Mouse (Mus musculus) cortical plate, adult 2 months (tissue): Measurements from ENCODE around the gene Tmem191c. TPM values are rescaled to one million over a fixed set of nuclear protein-coding genes. Genes with fewer than 3 reads are reported as not detected.

Experiments used
- H3K27ac ChIP-seq: fragments of 200-500 bp; 2 replicates; pipeline ENCODE4 v1.5.1; 2012; ENCODE audit warnings: low read length, control low read depth, inconsistent platforms; ENCODE audit not compliant: insufficient read depth
- H3K4me1 ChIP-seq: fragments of 200-500 bp; 2 replicates; pipeline ENCODE4 v1.6.1; 2011; ENCODE audit warnings: low read length; ENCODE audit not compliant: control insufficient read depth, insufficient read depth
- H3K4me3 ChIP-seq: fragments of 200-500 bp; 2 replicates; pipeline ENCODE4 v1.5.1; 2011; ENCODE audit warnings: mild to moderate bottlenecking, low read length, control low read depth; ENCODE audit not compliant: insufficient read depth
- CTCF ChIP-seq: fragments of 200-500 bp; IDR thresholded peaks from 2 replicates; pipeline ENCODE4 v1.5.1; 2011; ENCODE audit warnings: mild to moderate bottlenecking, control low read depth, low read length; ENCODE audit not compliant: insufficient read depth; ENCODE audit errors: extremely low read depth
- POLR2A ChIP-seq: fragments of 200-500 bp; IDR thresholded peaks from 2 replicates; pipeline ENCODE4 v1.6.1; 2011; ENCODE audit warnings: mild to moderate bottlenecking, low read length, control low read depth; ENCODE audit not compliant: insufficient read depth; ENCODE audit errors: extremely low read depth
- polyA plus RNA-seq: library from polyadenylated mRNA; depleted of rRNA; stranded (reverse); fragments of >200 nt; gene quantifications from 2 replicates; pipeline ENCODE4 v1.2.3, GENCODE M21; 2012

Tmem191c gene
- polyA plus RNA-seq, 1 experiment, result 315 TPM

DNA sequence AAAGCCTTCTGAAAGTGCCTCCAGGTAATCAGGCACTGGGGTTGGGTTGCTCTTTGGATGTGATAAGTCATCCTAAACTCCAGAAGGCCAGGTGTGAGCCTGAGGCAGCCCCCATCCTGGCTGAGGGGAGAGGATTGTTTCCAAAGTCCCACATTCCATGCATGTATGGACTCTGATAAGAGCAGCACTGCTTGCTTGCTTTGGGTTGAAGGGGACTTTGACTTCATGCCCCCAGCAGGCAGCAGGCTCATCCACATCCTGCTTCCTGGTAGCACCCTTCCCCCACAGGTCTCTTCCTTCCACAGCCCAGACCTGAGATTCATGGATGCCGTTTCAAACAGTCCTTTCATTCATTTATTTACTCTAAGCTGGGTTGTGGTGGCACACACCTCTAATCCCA lies 32.1 kb upstream of the Tmem191c start:
- H3K4me1 ChIP-seq, result peaks cover 2% of the 10 kb centered on the region; the same call in 1 of the 2 replicates
- H3K4me3 ChIP-seq, result no peak overlapping the region
- no peak for TF ChIP-seq CTCF
- no peak overlapping the region for H3K27ac ChIP-seq

DNA sequence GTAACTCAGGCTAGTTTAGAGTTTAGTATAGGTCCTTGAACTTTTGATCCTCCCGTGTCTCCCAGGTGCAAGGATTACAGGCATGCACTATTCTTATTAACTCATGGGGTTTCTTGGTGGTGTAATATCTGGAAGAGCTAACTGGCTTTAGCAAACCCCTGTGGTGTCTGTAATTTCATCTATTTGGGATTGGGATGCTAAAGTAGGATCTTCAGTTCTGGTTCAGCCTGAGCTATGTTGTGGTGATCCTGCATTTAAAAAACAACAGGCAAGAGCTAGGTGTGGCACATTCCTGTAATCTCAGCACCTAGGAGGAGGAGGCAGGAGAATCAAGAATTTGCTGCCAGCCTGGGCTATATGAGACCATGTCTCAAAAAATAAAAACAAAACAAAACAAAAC lies 30.9 kb upstream of the Tmem191c start:
- TF ChIP-seq POLR2A (no peak), CTCF (no peak)

DNA sequence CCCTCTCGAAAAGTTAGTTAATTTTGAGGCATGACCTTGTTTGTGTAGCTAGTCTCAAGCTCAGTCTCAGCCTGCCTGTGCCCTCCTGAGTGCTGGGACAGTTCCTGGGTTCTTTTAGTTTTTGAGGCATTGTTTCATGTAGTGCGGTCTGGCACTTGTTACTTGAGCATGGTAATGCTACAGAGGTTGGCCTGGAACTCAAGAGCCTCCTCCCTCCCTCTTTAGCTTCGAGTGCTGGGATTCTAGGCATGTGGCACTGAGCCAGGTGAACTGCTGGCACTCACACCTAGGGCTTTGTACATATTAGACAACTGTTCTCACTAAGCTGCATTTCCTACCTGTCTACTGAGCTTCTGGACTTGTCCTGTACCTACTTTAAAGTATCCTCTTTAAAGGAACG lies 28.1 kb upstream of the Tmem191c start:
- TF ChIP-seq CTCF (no peak), POLR2A (no peak)
- Histone ChIP-seq H3K4me3 (no peak overlapping the region), H3K27ac (no peak overlapping the region), H3K4me1 (no peaks in the 10 kb centered on the region)

More for the DNA sequence above, 30.9 kb upstream of the Tmem191c start:
- Histone ChIP-seq H3K27ac (no peak overlapping the region), H3K4me3 (no peak overlapping the region), H3K4me1 (peaks cover under 1% of the 10 kb centered on the region; the same call in 1 of the 2 replicates)

DNA sequence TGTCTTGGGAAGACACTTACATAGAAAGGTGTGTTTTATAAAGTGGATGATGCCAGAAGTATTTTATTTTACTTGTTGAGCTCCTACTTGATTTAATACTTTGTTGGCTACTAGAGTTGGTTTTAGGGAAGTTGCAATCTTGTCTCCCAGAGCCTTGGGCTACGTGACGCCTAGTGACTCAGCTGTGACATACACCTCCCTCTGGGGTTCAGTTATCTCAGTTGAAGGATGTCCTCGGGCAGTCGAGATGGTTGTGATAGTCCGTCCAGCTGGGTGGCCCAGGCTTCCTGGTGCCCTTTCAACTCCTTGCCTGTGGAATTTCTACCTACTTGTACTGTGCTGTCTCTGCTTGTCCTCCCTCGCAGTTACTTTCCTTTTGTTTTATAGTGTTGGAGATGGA lies 26.7 kb upstream of the Tmem191c start:
- Histone ChIP-seq H3K4me3 (no peak overlapping the region), H3K27ac (no peak overlapping the region), H3K4me1 (no peaks in the 10 kb centered on the region)
- TF ChIP-seq POLR2A (no peak), CTCF (no peak)

DNA sequence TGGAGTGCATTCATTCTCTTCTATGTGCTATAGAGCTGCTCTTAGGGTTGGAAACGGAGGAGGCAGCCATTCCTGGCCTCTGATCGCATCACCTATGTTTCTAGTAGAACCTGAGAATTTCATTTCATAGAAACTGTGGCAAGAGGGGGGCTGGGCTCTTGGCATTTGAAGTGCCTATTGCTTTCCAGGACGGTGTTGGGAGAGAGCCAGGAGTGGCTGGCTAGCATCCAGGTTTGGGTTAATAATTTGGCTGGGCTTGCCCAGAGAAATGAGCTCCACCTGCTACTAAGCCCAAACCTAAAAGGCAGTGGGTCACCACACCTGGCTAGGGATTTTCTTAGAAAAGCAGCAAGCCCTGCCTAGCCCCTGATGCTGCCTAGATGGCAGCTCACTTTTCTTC lies 24.3 kb upstream of the Tmem191c start:
- Histone ChIP-seq H3K4me1 (no peaks in the 10 kb centered on the region), H3K27ac (no peak overlapping the region), H3K4me3 (no peak overlapping the region)
- TF ChIP-seq POLR2A (no peak), CTCF (no peak)

DNA sequence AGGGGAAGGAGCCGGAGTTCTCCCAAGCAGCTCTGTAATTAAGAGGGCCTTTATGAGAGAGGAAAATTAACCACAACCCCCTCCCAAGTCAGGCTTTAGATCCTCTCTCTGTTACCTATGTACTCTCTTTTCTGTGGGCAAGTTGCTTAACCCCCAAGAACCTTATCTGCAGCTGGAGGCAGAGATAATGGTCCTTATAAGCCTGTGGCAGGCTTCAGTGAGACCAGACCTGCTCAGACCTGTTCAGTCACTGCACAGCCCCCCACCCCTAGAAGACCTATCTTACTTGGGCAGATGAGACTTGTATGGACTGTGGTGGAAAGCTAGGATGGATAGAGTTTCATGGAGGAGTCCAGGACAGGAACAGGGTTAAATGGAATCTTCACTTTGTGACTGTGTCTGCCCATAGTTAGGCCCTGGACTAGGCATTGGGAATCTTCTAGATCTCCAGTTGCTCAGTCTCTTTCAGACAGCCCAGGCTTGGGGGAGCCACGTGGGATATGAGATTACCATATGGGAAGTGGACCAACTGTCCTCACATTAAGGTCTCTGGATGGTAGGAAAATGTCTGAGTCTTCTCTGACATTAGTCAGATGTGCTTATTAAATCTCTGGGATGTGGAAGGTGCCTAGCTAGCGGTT lies 23.7 kb upstream of the Tmem191c start:
- Histone ChIP-seq H3K4me3 (no peak overlapping the region), H3K27ac (no peak overlapping the region), H3K4me1 (no peaks in the 10 kb centered on the region)
- TF ChIP-seq CTCF (no peak), POLR2A (no peak)

- Histone ChIP-seq H3K27ac (no peak overlapping the region), H3K4me3 (no peak overlapping the region), H3K4me1 (no peaks in the 10 kb centered on the region)
- TF ChIP-seq POLR2A, result no peak
- TF ChIP-seq CTCF, result no peak
Measured at GRCm38 (mm10) chr16:17252841-17253240, 23.0 kb upstream of the Tmem191c start.

DNA sequence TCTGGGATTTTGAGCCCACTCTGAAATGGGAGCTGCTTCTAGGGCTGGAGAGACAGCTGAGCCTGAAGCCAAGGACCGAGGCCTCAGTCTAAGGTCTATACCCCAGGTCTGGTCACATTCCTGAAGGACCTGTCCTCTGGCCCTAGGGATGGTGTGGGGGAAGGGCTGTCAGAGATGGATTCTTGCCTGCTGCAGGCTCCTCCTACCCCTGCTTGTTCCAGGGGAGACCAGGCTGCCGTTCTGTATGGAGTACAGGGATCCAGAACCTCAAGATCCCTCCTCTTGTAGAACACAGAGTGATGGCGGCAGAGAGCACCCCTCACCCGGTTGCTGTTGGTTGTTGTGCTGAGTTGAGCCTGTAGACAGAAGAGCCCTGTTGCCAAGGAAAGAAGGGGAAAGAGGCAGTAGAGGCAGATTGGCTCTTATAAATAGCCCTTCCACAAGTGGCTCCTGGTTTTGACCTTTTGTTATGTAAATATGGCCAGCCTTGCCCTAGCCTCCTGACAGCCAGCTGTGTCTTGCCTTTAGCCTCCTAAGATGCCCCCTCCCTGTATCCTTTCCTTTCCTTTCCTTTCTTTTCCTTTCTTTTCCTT lies 21.8 kb upstream of the Tmem191c start:
- H3K4me1 ChIP-seq, result no peaks in the 10 kb centered on the region
- TF ChIP-seq CTCF (no peak), POLR2A (no peak)
- H3K4me3 ChIP-seq, result no peak overlapping the region
- no peak overlapping the region for H3K27ac ChIP-seq

DNA sequence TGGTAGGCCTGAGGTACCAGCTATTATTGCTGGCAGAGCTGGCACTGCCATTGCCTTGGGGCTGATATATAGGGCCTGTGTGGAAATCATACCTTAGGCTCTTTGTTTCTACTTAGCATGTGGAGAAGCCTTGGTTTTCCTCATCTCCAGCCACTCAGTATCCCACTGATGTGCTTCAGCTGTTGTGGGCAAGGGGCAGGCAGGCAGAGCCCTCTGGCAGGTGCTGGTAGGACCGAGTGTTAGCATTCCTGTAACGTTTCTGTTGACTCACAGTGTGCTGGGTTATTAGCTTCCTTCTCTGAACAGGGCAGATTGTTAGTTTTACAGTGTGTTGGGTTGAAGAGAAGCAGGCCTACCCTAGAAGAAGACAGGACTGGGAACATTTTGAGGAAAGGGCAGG lies 20.6 kb upstream of the Tmem191c start:
- Histone ChIP-seq H3K4me1 (no peaks in the 10 kb centered on the region), H3K4me3 (no peak overlapping the region), H3K27ac (no peak overlapping the region)
- TF ChIP-seq POLR2A (no peak), CTCF (no peak)

- H3K27ac ChIP-seq, result no peak overlapping the region
- H3K4me3 ChIP-seq, result no peak overlapping the region
- no peak for TF ChIP-seq POLR2A
- TF ChIP-seq CTCF, result no peak
- H3K4me1 ChIP-seq, result no peaks in the 10 kb centered on the region
Measured at GRCm38 (mm10) chr16:17257359-17257821, 18.5 kb upstream of the Tmem191c start.
